Mouse (Mus musculus) gastrocnemius, adult 2 months (tissue): Measurements from ENCODE around the gene Foxf1. TPM values are rescaled to one million over a fixed set of nuclear protein-coding genes. Genes with fewer than 3 reads are reported as not detected.

Experiments used
- DNase-seq: peaks from one replicate; pipeline ENCODE4 v3.0.0; 2022
- H3K27ac ChIP-seq: fragments of 200-600 bp; 2 replicates; pipeline ENCODE4 v1.8.1; 2022; ENCODE audit warnings: mild to moderate bottlenecking
- H3K4me3 ChIP-seq: fragments of 200-600 bp; 2 replicates; pipeline ENCODE4 v1.8.1; 2022; ENCODE audit warnings: mild to moderate bottlenecking, moderate library complexity
- CTCF ChIP-seq: fragments of 200-600 bp; IDR thresholded peaks from 2 replicates; pipeline ENCODE4 v1.8.1; 2022; ENCODE audit warnings: antibody characterized with exemption, mild to moderate bottlenecking, moderate library complexity
- intact Hi-C: fragments of 180-260 bp; cut with DNase I; formaldehyde crosslinking; loops from one replicate; pipeline ENCODE4 v1.15.1; 2025
- total RNA-seq, 2 experiments: library from RNA; stranded (reverse); gene quantifications; 2 replicates each; pipeline ENCODE4 v1.2.3; 2021

Foxf1 gene
- total RNA-seq, 2 experiments from 2014 or later, result 0.10 to 0.14 TPM

GRCm38 (mm10) chr8:121120456-121121419 lies 36.6 kb downstream of the Foxf1 start:
- no peak for TF ChIP-seq CTCF
- intact Hi-C loops, result no loop called here
- Histone ChIP-seq H3K4me3 (no peak overlapping the region), H3K27ac (no peak overlapping the region)
- no peak for DNase-seq

- no peak overlapping the region for H3K4me3 ChIP-seq
- TF ChIP-seq CTCF, result no peak
Observed at GRCm38 (mm10) chr8:121121704-121122103, 37.5 kb downstream of the Foxf1 start.

GRCm38 (mm10) chr8:121122368-121122767 lies 38.2 kb downstream of the Foxf1 start:
- intact Hi-C loops, result no loop called here
- DNase-seq, result no peak
- TF ChIP-seq CTCF, result no peak
- Histone ChIP-seq H3K27ac (no peak overlapping the region), H3K4me3 (no peak overlapping the region)

More at GRCm38 (mm10) chr8:121121704-121122103, 37.5 kb downstream of the Foxf1 start:
- no peak overlapping the region for H3K27ac ChIP-seq
- intact Hi-C loops, result no loop called here
- DNase-seq, result no peak

- intact Hi-C loops, result no loop called here
- no peak for TF ChIP-seq CTCF
- Histone ChIP-seq H3K27ac (no peak overlapping the region), H3K4me3 (no peak overlapping the region)
- DNase-seq, result no peak
Observed at GRCm38 (mm10) chr8:121123113-121123512, 38.9 kb downstream of the Foxf1 start.

GRCm38 (mm10) chr8:121124547-121125239 lies 40.5 kb downstream of the Foxf1 start:
- Histone ChIP-seq H3K27ac (no peak overlapping the region), H3K4me3 (no peak overlapping the region)
- intact Hi-C loops, result no loop called here
- TF ChIP-seq CTCF, result no peak
- DNase-seq, result no peak

GRCm38 (mm10) chr8:121125311-121125876 lies 41.2 kb downstream of the Foxf1 start:
- intact Hi-C loops, result no loop called here
- Histone ChIP-seq H3K27ac (peak overlapping the region; percentile 58), H3K4me3 (peak overlapping the region; percentile 64)
- peak; percentile 65 for DNase-seq
- peak; percentile 48 for TF ChIP-seq CTCF

- H3K27ac ChIP-seq, result no peak overlapping the region
- no peak overlapping the region for H3K4me3 ChIP-seq
- DNase-seq, result no peak
- intact Hi-C loops, result no loop called here
- no peak for TF ChIP-seq CTCF
Observed at GRCm38 (mm10) chr8:121126191-121126590, 42.0 kb downstream of the Foxf1 start.

GRCm38 (mm10) chr8:121126694-121127093 lies 42.5 kb downstream of the Foxf1 start:
- intact Hi-C loops, result no loop called here
- Histone ChIP-seq H3K27ac (no peak overlapping the region), H3K4me3 (no peak overlapping the region)
- DNase-seq, result no peak
- TF ChIP-seq CTCF, result no peak

- intact Hi-C loops, result no loop called here
- no peak for TF ChIP-seq CTCF
- no peak for DNase-seq
- Histone ChIP-seq H3K27ac (no peak overlapping the region), H3K4me3 (no peak overlapping the region)
Observed at GRCm38 (mm10) chr8:121127291-121127701, 43.1 kb downstream of the Foxf1 start.

GRCm38 (mm10) chr8:121127756-121128375 lies 43.7 kb downstream of the Foxf1 start, which contains the start of gene Foxl1:
Gene Foxl1, plus strand, starts transcription at chr8:121127940.
- Histone ChIP-seq H3K4me3 (peak within 1 kb of the TSS; percentile 11; the same call in 1 of the 2 replicates), H3K27ac (no peak within 1 kb of the TSS)
- intact Hi-C loops, result no loop called here
- DNase-seq, result no peak
- TF ChIP-seq CTCF, result no peak

GRCm38 (mm10) chr8:121128531-121129264 lies 44.5 kb downstream of the Foxf1 start:
- no peak for TF ChIP-seq CTCF
- Histone ChIP-seq H3K4me3 (peak overlapping the region; percentile 11; the same call in 1 of the 2 replicates), H3K27ac (no peak overlapping the region)
- DNase-seq, result no peak
- intact Hi-C loops, result no loop called here
